Mouse (Mus musculus) testis, adult 2 months (tissue): ENCODE results near the gene Crip1.

Source experiments
- CTCF ChIP-seq: fragments of 200-500 bp; IDR thresholded peaks from 2 replicates; pipeline ENCODE4 v1.5.1; 2012; ENCODE audit warnings: low read depth, mild to moderate bottlenecking, inconsistent platforms, low read length, moderate library complexity; ENCODE audit not compliant: control insufficient read depth, insufficient read depth, insufficient replicate concordance
- POLR2A ChIP-seq: fragments of 200-500 bp; IDR thresholded peaks from 2 replicates; pipeline ENCODE4 v1.6.1; 2012; ENCODE audit warnings: low read depth, mild to moderate bottlenecking, inconsistent platforms, low read length, moderate library complexity; ENCODE audit not compliant: control insufficient read depth

GRCm38 (mm10) chr12:113168031-113168536, 22.0 kb downstream of the Crip1 start:
- no peak for TF ChIP-seq CTCF
- TF ChIP-seq POLR2A, result no peak
